Mouse (Mus musculus): ENCODE results near the gene Fetub. TPM values are rescaled to one million over a fixed set of nuclear protein-coding genes. Genes with fewer than 3 reads are reported as not detected.
"Not testable (repeated sequence)": the region's sequence is repeated elsewhere in the genome, so short reads cannot be mapped to it uniquely, and the experiment has no call there.

Fetub gene
- total and polyA plus RNA-seq, 3 experiments = 0.42 to 15.8 (median 1.0) TPM

DNA sequence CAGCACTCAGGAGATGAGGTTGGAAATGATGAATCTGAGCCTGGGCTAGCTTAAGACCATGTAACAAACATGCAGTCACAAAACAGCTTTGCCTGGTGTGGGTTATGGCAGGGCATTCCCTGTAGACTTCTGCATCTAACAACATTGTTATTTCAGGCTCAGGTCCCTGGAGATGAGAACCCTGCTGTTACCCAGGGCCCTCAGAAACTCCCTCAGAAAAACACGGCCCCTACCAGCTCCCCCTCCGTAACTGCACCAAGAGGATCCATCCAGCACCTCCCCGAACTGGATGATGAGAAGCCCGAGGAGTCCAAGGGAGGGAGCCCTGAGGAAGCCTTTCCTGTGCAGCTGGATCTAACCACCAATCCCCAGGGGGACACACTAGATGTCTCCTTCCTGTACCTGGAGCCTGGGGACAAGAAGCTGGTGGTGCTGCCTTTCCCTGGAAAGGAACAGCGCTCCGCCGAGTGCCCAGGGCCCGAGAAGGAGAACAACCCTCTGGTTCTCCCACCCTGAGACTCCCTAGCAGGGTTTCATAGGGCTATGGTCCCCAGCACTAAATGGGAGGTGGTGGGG is 21.1 kb downstream of the Fetub start:
- Histone ChIP-seq H3K9me3 (replicated peaks; ENCODE audit: low read length) (peaks cover 13% of the 10 kb centered on the region), H3K27me3 (replicated peaks) (no peaks in the 10 kb centered on the region), H3K4me3 (replicated peaks in 1 of 3; ENCODE audit: low read depth in 2 of 3, low read length in 2 of 3, poor library complexity in 1 of 3) (no peak overlapping the region), H3K9ac (ENCODE audit: insufficient read depth, low read depth) (no peak overlapping the region), H3K27ac (ENCODE audit: insufficient read depth, low read depth) (no peak overlapping the region), H3K36me3 (replicated peaks in 1 of 2; ENCODE audit: control insufficient read depth in 1 of 2, insufficient read depth in 1 of 2, low read length in 1 of 2) (peaks cover 0 to 2% of the 10 kb centered on the region in 2 experiments), H3K4me1 (ENCODE audit: control insufficient read depth in 1 of 2, insufficient read depth in 2 of 2) (peaks cover 10 to 34% of the 10 kb centered on the region in 2 experiments), H3K79me2 (replicated peaks; ENCODE audit: control insufficient read depth, extremely low read depth, insufficient read depth, poor library complexity, severe bottlenecking) (no peaks in the 10 kb centered on the region), H3K4me2 (ENCODE audit: insufficient read depth, low read depth, poor library complexity, severe bottlenecking) (no peak overlapping the region)
- no peak for TF ChIP-seq SMC3 (IDR thresholded peaks at IDR 0.05; ENCODE audit: low read depth, low read length)
- TF ChIP-seq EP300 (IDR thresholded peaks at IDR 0.05; ENCODE audit: low read length) = no peak
- no peak for TF ChIP-seq MAFK (IDR thresholded peaks at IDR 0.05; ENCODE audit: insufficient replicate concordance, low read length)
- no peak for TF ChIP-seq MXI1 (IDR thresholded peaks at IDR 0.05; ENCODE audit: low read depth, low read length)
- TF ChIP-seq UBTF (IDR thresholded peaks at IDR 0.05; ENCODE audit: low read depth, low read length) = no peak
- TF ChIP-seq ZNF384 (IDR thresholded peaks at IDR 0.05; ENCODE audit: low read depth, low read length) = no peak
- no peak for TF ChIP-seq ZKSCAN1 (IDR thresholded peaks at IDR 0.05; ENCODE audit: borderline replicate concordance, low read depth, low read length)
- TF ChIP-seq CHD1 (IDR thresholded peaks at IDR 0.05; ENCODE audit: low read depth, low read length) = no peak
- no peak for TF ChIP-seq NRF1 (IDR thresholded peaks at IDR 0.05; ENCODE audit: low read depth, low read length)
- TF ChIP-seq POLR2A (IDR thresholded peaks at IDR 0.05; ENCODE audit: low read depth, low read length) = no peak
- no peak for TF ChIP-seq IRF4 (IDR thresholded peaks at IDR 0.05; ENCODE audit: low read depth, low read length)
- no peak for TF ChIP-seq POLR2AphosphoS2 (IDR thresholded peaks at IDR 0.05; ENCODE audit: low read depth, low read length)
- peak; percentile 11 for DNase-seq (ENCODE audit: extremely low read depth)
- dilution Hi-C loops (cut with MboI; ENCODE audit: extremely low pct_ligation_motif_present, extremely low pct_unique_long_range_greater_than_20kb, low sequenced_read_pairs) (no loop called here), in situ Hi-C loops (cut with MboI; ENCODE audit: low pct_ligation_motif_present, low pct_unique_long_range_greater_than_20kb, low sequenced_read_pairs) (no loop called here)

DNA sequence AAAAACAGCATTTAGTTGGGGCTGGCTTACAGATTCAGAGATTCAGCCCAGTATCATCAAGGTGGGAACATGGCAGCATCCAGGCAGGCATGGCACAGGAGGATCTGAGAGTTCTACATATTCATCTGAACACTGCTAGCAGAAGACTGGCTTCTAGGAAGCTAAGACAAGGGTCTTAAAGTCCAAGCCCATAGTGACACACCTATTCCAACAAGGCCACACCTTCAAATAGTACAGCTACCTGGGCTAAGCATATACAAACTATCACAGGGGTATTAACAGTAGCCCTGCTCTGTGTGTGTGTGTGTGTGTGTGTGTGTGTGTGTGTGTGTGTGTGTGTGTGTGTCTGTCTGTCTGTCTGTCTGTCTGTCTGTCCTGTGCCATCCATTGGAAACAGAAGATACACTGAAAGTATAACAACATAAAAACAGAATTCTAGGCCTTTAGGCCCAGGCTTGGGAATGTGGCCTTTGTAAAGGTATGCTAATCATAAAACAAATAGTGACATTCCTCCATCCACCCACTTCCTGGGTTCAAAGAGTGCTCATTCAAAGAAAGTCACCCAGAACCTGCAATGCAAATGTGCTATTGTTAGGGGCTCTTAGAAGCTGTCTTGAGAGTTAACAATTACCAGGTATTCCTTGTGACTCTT is 23.8 kb downstream of the Fetub start:
- H3K4me3 ChIP-seq (replicated peaks in 1 of 3; ENCODE audit: low read depth in 2 of 3, low read length in 2 of 3, poor library complexity in 1 of 3); dilution Hi-C loops (cut with MboI; ENCODE audit: extremely low pct_ligation_motif_present, extremely low pct_unique_long_range_greater_than_20kb, low sequenced_read_pairs): not testable (repeated sequence)
- H3K4me1 ChIP-seq (ENCODE audit: control insufficient read depth in 1 of 2, insufficient read depth in 2 of 2) = peaks cover 10 to 44% of the 10 kb centered on the region in 2 experiments

DNA sequence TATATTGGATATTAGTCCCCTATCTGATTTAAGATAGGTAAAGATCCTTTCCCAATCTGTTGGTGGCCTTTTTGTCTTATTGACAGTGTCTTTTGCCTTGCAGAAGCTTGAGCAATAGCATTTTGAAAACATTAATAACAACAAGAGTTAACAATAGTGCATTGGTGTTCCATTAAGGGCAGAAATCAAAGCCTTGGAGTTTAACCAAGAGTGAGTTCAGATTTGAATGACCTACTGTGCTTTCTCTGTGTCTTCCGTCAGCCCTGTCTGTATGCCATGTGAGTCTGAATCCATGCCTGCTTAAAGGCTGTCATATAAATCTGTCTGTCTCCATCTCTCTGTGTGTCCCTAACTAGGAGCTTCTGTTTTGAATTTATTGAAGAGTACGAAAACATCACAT is 29.2 kb downstream of the Fetub start:
- TF ChIP-seq UBTF (IDR thresholded peaks at IDR 0.05; ENCODE audit: low read depth, low read length) (no peak), HCFC1 (IDR thresholded peaks at IDR 0.05; ENCODE audit: low read depth, low read length) (no peak), GABPA (IDR thresholded peaks at IDR 0.05; ENCODE audit: insufficient replicate concordance, low read depth, low read length) (no peak), MAZ (IDR thresholded peaks at IDR 0.05; ENCODE audit: low read depth, low read length) (no peak)
- Histone ChIP-seq H3K27ac (ENCODE audit: insufficient read depth, low read depth) (no peak overlapping the region), H3K36me3 (replicated peaks in 1 of 2; ENCODE audit: control insufficient read depth in 1 of 2, insufficient read depth in 1 of 2, low read length in 1 of 2) (no peaks in the 10 kb centered on the region), H3K9ac (ENCODE audit: insufficient read depth, low read depth) (no peak overlapping the region), H3K79me2 (replicated peaks; ENCODE audit: control insufficient read depth, extremely low read depth, insufficient read depth, poor library complexity, severe bottlenecking) (no peaks in the 10 kb centered on the region), H3K4me3 (replicated peaks in 1 of 3; ENCODE audit: low read depth in 2 of 3, low read length in 2 of 3, poor library complexity in 1 of 3) (no peak overlapping the region), H3K4me2 (ENCODE audit: insufficient read depth, low read depth, poor library complexity, severe bottlenecking) (no peak overlapping the region), H3K4me1 (ENCODE audit: control insufficient read depth in 1 of 2, insufficient read depth in 2 of 2) (peaks cover 4 to 22% of the 10 kb centered on the region in 2 experiments; a peak in 3 of 4 replicates), H3K9me3 (replicated peaks; ENCODE audit: low read length) (peaks cover 3% of the 10 kb centered on the region), H3K27me3 (replicated peaks) (no peaks in the 10 kb centered on the region)
- in situ Hi-C loops (cut with MboI; ENCODE audit: low pct_ligation_motif_present, low pct_unique_long_range_greater_than_20kb, low sequenced_read_pairs) = no loop called here
- dilution Hi-C loops (cut with MboI; ENCODE audit: extremely low pct_ligation_motif_present, extremely low pct_unique_long_range_greater_than_20kb, low sequenced_read_pairs) = no loop called here
- DNase-seq (ENCODE audit: extremely low read depth) = no peak

More for the DNA sequence above, 23.8 kb downstream of the Fetub start:
- H3K27ac ChIP-seq (ENCODE audit: insufficient read depth, low read depth); H3K27me3 ChIP-seq (replicated peaks); H3K79me2 ChIP-seq (replicated peaks; ENCODE audit: control insufficient read depth, extremely low read depth, insufficient read depth, poor library complexity, severe bottlenecking); H3K36me3 ChIP-seq (replicated peaks in 1 of 2; ENCODE audit: control insufficient read depth in 1 of 2, insufficient read depth in 1 of 2, low read length in 1 of 2); H3K9ac ChIP-seq (ENCODE audit: insufficient read depth, low read depth); H3K4me2 ChIP-seq (ENCODE audit: insufficient read depth, low read depth, poor library complexity, severe bottlenecking); in situ Hi-C loops (cut with MboI; ENCODE audit: low pct_ligation_motif_present, low pct_unique_long_range_greater_than_20kb, low sequenced_read_pairs); DNase-seq (ENCODE audit: extremely low read depth): not testable (repeated sequence)
- H3K9me3 ChIP-seq (replicated peaks; ENCODE audit: low read length) = peaks cover 13% of the 10 kb centered on the region
